Comparison of ENCODE assay signal across 25 mouse cellular contexts in genomic region chr11:115805005-115805404, GRCm38 (mm10). TPM values are rescaled to one million over a fixed set of nuclear protein-coding genes. Genes with fewer than 3 reads are reported as not detected.
DNase-seq lines count a peak whose midpoint lies in the region; ATAC-seq and TF ChIP-seq lines count a peak whose summit lies in the region.
"Had no signal": no experiment of that assay in that cellular context is flagged by ENCODE, and none has a peak within 500 bp of the region (broad histone marks: within the 10 kb centered on the region; RNA-seq: fewer than 3 reads in every experiment).

No protein-coding gene starts in this region.

- ATAC-seq in stomach, embryonic 15.5 days (ENCODE audit: insufficient read depth, low FRiP score, low read depth): peak; percentile 61; the same call in 1 of the 2 replicates
- no peak for ATAC-seq in stomach, postnatal 0 days (ENCODE audit: low FRiP score, low TSS enrichment)
- peak; percentile 61 for ATAC-seq in common myeloid progenitor, adult 5-6 weeks (replicated peaks; ENCODE audit: low read depth, poor library complexity, severe bottlenecking)
- ATAC-seq in liver, embryonic 12.5 days: peak; percentile 92
- ATAC-seq in megakaryocyte-erythroid progenitor cell, adult 5-6 weeks (replicated peaks; ENCODE audit: low FRiP score, low TSS enrichment, poor library complexity, severe bottlenecking): peak; percentile 90
- ATAC-seq: hindbrain, postnatal 0 days; Patski had no signal

- TF ChIP-seq EP300 in stomach, postnatal 0 days (optimal IDR thresholded peaks at IDR 0.05): no peak

- H3K4me2 ChIP-seq in stomach, embryonic 15.5 days: no peak overlapping the region
- no peak overlapping the region for H3K4me2 ChIP-seq in stomach, postnatal 0 days (replicated peaks; ENCODE audit: low read depth)
- H3K4me2 ChIP-seq in liver, embryonic 12.5 days: peak overlapping the region; percentile 67
- H3K4me2 ChIP-seq: embryonic facial prominence, embryonic 13.5 days; forebrain, embryonic 12.5 days; heart, embryonic 13.5 days; lung, embryonic 14.5 days; neural tube, embryonic 13.5 days had no signal

- H3K27me3 ChIP-seq in stomach, embryonic 15.5 days (replicated peaks): no peaks in the 10 kb centered on the region
- H3K27me3 ChIP-seq in stomach, postnatal 0 days (ENCODE audit: control insufficient read depth, insufficient read depth, low read length): no peaks in the 10 kb centered on the region
- no peaks in the 10 kb centered on the region for H3K27me3 ChIP-seq in liver, embryonic 12.5 days (replicated peaks)
- H3K27me3 ChIP-seq: embryonic facial prominence, embryonic 13.5 days; forebrain, embryonic 12.5 days; heart, embryonic 13.5 days; neural tube, embryonic 13.5 days; Patski had no signal

- no peak for DNase-seq in stomach, postnatal 0 days (ENCODE audit: low spot score)
- DNase-seq in lung, postnatal 14 days: no peak
- no peak for DNase-seq in spleen, postnatal 14 days (ENCODE audit: low spot score in 2 of 2)
- no peak for DNase-seq in adrenal gland, adult 18-20 months (ENCODE audit: low spot score in 2 of 2)
- DNase-seq: adrenal gland, postnatal 25 days; cerebellum, adult 9-11 months; gastrocnemius, adult 2 months; heart, postnatal 36 days; kidney, adult 18-20 months; kidney, postnatal 10 days; lung, embryonic 14.5 days; lung, postnatal 4 days; midbrain, embryonic 14.5 days; right cerebral cortex, adult 18-20 months; thymus, adult 2 months had no signal

- no peak overlapping the region for H3K9ac ChIP-seq in stomach, embryonic 15.5 days
- H3K9ac ChIP-seq in stomach, postnatal 0 days (ENCODE audit: low read length): no peak overlapping the region
- peak overlapping the region; percentile 72 for H3K9ac ChIP-seq in liver, embryonic 12.5 days
- H3K9ac ChIP-seq: embryonic facial prominence, embryonic 13.5 days; forebrain, embryonic 12.5 days; heart, embryonic 13.5 days; lung, embryonic 14.5 days; neural tube, embryonic 13.5 days had no signal

- peaks cover 52% of the 10 kb centered on the region for H3K36me3 ChIP-seq in stomach, embryonic 15.5 days
- peaks cover 41% of the 10 kb centered on the region for H3K36me3 ChIP-seq in stomach, postnatal 0 days (ENCODE audit: control insufficient read depth, insufficient read depth, low read length)
- peaks cover 77% of the 10 kb centered on the region for H3K36me3 ChIP-seq in liver, embryonic 12.5 days

- TF ChIP-seq CTCF in stomach, postnatal 0 days (IDR thresholded peaks at IDR 0.05; ENCODE audit: low read depth): no peak

- no peak overlapping the region for H3K27ac ChIP-seq in stomach, embryonic 15.5 days
- H3K27ac ChIP-seq in stomach, postnatal 0 days (replicated peaks): no peak overlapping the region
- H3K27ac ChIP-seq in liver, embryonic 12.5 days: peak overlapping the region; percentile 96
- H3K27ac ChIP-seq: embryonic facial prominence, embryonic 13.5 days; forebrain, embryonic 12.5 days; gastrocnemius, adult 2 months; heart, embryonic 13.5 days; hindbrain, postnatal 0 days; neural tube, embryonic 13.5 days had no signal

- H3K4me3 ChIP-seq in stomach, embryonic 15.5 days (replicated peaks): no peak overlapping the region
- H3K4me3 ChIP-seq in stomach, postnatal 0 days (ENCODE audit: low read depth, low read length): no peak overlapping the region
- H3K4me3 ChIP-seq in liver, embryonic 12.5 days: peak overlapping the region; percentile 54
- H3K4me3 ChIP-seq: embryonic facial prominence, embryonic 13.5 days; forebrain, embryonic 12.5 days; gastrocnemius, adult 2 months; heart, embryonic 13.5 days; neural tube, embryonic 13.5 days had no signal

- WGBS in stomach, embryonic 15.5 days: 90% methylated on average over 7 of the region's 7 CpGs
- 94% methylated on average over 7 of the region's 7 CpGs for WGBS in stomach, postnatal 0 days
- 18% methylated on average over 7 of the region's 7 CpGs for WGBS in liver, embryonic 12.5 days (ENCODE audit: insufficient replicate concordance)

- H3K9me3 ChIP-seq in stomach, embryonic 15.5 days: no peaks in the 10 kb centered on the region
- H3K9me3 ChIP-seq in stomach, postnatal 0 days (ENCODE audit: control insufficient read depth, low read length): no peaks in the 10 kb centered on the region
- H3K9me3 ChIP-seq in liver, embryonic 12.5 days (replicated peaks): no peaks in the 10 kb centered on the region
- H3K9me3 ChIP-seq: embryonic facial prominence, embryonic 13.5 days; forebrain, embryonic 12.5 days; heart, embryonic 13.5 days; neural tube, embryonic 13.5 days had no signal

- H3K4me1 ChIP-seq in stomach, embryonic 15.5 days: peaks cover 24% of the 10 kb centered on the region
- peaks cover 10% of the 10 kb centered on the region for H3K4me1 ChIP-seq in stomach, postnatal 0 days (replicated peaks; ENCODE audit: control insufficient read depth, insufficient read depth)
- H3K4me1 ChIP-seq in liver, embryonic 12.5 days: peaks cover 78% of the 10 kb centered on the region

RNA-seq across cellular contexts. Expression of gene Caskin2, which starts 8.4 kb away (rescaled TPM):
- 11.7 and 13.1 TPM in 2 replicates for polyA plus RNA-seq in stomach, embryonic 15.5 days (2015; fragmentation: Nextera tagmentation; extraction: Ambion mirVana)
- 6.6 and 8.6 TPM in 2 replicates for polyA plus RNA-seq in stomach, postnatal 0 days (2015; fragmentation: Nextera tagmentation; extraction: Ambion mirVana)
- total RNA-seq in common myeloid progenitor, adult 5-6 weeks (2017): 2.8 and 5.8 TPM in 2 replicates
- 8.3 and 9.2 TPM in 2 replicates for polyA plus RNA-seq in liver, embryonic 12.5 days (2016; fragmentation: Nextera tagmentation; extraction: Ambion mirVana)
- total RNA-seq in megakaryocyte-erythroid progenitor cell, adult 5-6 weeks (2014; fragmentation: Nextera tagmentation): 9.5 and 9.8 TPM in 2 replicates
- total RNA-seq in megakaryocyte-erythroid progenitor cell, adult 5-6 weeks (2017): 1.4 and 3.7 TPM in 2 replicates
- total RNA-seq in adrenal gland, adult 18-20 months (2021): 10 to 100 TPM; 55.1 to 59.8 TPM

RNA-seq across cellular contexts. Expression of gene Tsen54, which starts 9.5 kb away (rescaled TPM):
- 28.2 and 30.6 TPM in 2 replicates for polyA plus RNA-seq in stomach, embryonic 15.5 days (2015; fragmentation: Nextera tagmentation; extraction: Ambion mirVana)
- 18.8 and 20.1 TPM in 2 replicates for polyA plus RNA-seq in stomach, postnatal 0 days (2015; fragmentation: Nextera tagmentation; extraction: Ambion mirVana)
- 12.2 and 22.2 TPM in 2 replicates for total RNA-seq in common myeloid progenitor, adult 5-6 weeks (2017)
- polyA plus RNA-seq in liver, embryonic 12.5 days (2016; fragmentation: Nextera tagmentation; extraction: Ambion mirVana): 23.5 and 25.6 TPM in 2 replicates
- 20.4 and 32.6 TPM in 2 replicates for total RNA-seq in megakaryocyte-erythroid progenitor cell, adult 5-6 weeks (2014; fragmentation: Nextera tagmentation)
- 16.8 and 17.1 TPM in 2 replicates for total RNA-seq in megakaryocyte-erythroid progenitor cell, adult 5-6 weeks (2017)
- 10 to 100 TPM; 15.5 to 20.3 TPM for total RNA-seq in adrenal gland, adult 18-20 months (2021)

RNA-seq across cellular contexts. Expression of gene Llgl2, which starts 18.8 kb away (rescaled TPM):
- polyA plus RNA-seq in stomach, embryonic 15.5 days (2015; fragmentation: Nextera tagmentation; extraction: Ambion mirVana): 60.4 and 61.5 TPM in 2 replicates
- 58.4 and 63.5 TPM in 2 replicates for polyA plus RNA-seq in stomach, postnatal 0 days (2015; fragmentation: Nextera tagmentation; extraction: Ambion mirVana)
- 3.8 and 6.2 TPM in 2 replicates for total RNA-seq in common myeloid progenitor, adult 5-6 weeks (2017)
- 13.4 and 14.3 TPM in 2 replicates for polyA plus RNA-seq in liver, embryonic 12.5 days (2016; fragmentation: Nextera tagmentation; extraction: Ambion mirVana)
- total RNA-seq in megakaryocyte-erythroid progenitor cell, adult 5-6 weeks (2014; fragmentation: Nextera tagmentation): 8.9 and 12.7 TPM in 2 replicates
- total RNA-seq in megakaryocyte-erythroid progenitor cell, adult 5-6 weeks (2017): 4.0 and 8.0 TPM in 2 replicates
- total RNA-seq in adrenal gland, adult 18-20 months (2021): 1 to 10 TPM; 5.8 to 8.0 TPM

RNA-seq across cellular contexts. Expression of gene Tmem94, which starts 39.8 kb away (rescaled TPM):
- polyA plus RNA-seq in stomach, embryonic 15.5 days (2015; fragmentation: Nextera tagmentation; extraction: Ambion mirVana): 19.9 and 20.7 TPM in 2 replicates
- 8.2 and 10.0 TPM in 2 replicates for polyA plus RNA-seq in stomach, postnatal 0 days (2015; fragmentation: Nextera tagmentation; extraction: Ambion mirVana)
- 18.3 and 23.2 TPM in 2 replicates for total RNA-seq in common myeloid progenitor, adult 5-6 weeks (2017)
- 16.9 and 17.0 TPM in 2 replicates for polyA plus RNA-seq in liver, embryonic 12.5 days (2016; fragmentation: Nextera tagmentation; extraction: Ambion mirVana)
- 29.0 and 44.6 TPM in 2 replicates for total RNA-seq in megakaryocyte-erythroid progenitor cell, adult 5-6 weeks (2014; fragmentation: Nextera tagmentation)
- total RNA-seq in megakaryocyte-erythroid progenitor cell, adult 5-6 weeks (2017): 15.1 and 31.5 TPM in 2 replicates
- total RNA-seq in adrenal gland, adult 18-20 months (2021): 10 to 100 TPM; 57.3 to 70.3 TPM

RNA-seq across cellular contexts. Expression of gene Myo15b, which starts 53.2 kb away (rescaled TPM):
- 17.8 and 24.7 TPM in 2 replicates for polyA plus RNA-seq in stomach, embryonic 15.5 days (2015; fragmentation: Nextera tagmentation; extraction: Ambion mirVana)
- polyA plus RNA-seq in stomach, postnatal 0 days (2015; fragmentation: Nextera tagmentation; extraction: Ambion mirVana): 16.0 and 18.2 TPM in 2 replicates
- total RNA-seq in common myeloid progenitor, adult 5-6 weeks (2017): 3.3 and 3.7 TPM in 2 replicates
- 0.38 and 0.83 TPM in 2 replicates for polyA plus RNA-seq in liver, embryonic 12.5 days (2016; fragmentation: Nextera tagmentation; extraction: Ambion mirVana)
- total RNA-seq in megakaryocyte-erythroid progenitor cell, adult 5-6 weeks (2014; fragmentation: Nextera tagmentation): 0.11 TPM in 1 of 2 replicates, not detected in the other
- 0.69 TPM in 1 of 2 replicates, not detected in the other for total RNA-seq in megakaryocyte-erythroid progenitor cell, adult 5-6 weeks (2017)
- not detected for total RNA-seq in adrenal gland, adult 18-20 months (2021)
- total RNA-seq: gastrocnemius, adult 2 months had no signal
- polyA plus RNA-seq: midbrain, embryonic 14.5 days had no signal
